Comparison of ENCODE assay signal across 31 mouse cellular contexts in the genomic region with DNA sequence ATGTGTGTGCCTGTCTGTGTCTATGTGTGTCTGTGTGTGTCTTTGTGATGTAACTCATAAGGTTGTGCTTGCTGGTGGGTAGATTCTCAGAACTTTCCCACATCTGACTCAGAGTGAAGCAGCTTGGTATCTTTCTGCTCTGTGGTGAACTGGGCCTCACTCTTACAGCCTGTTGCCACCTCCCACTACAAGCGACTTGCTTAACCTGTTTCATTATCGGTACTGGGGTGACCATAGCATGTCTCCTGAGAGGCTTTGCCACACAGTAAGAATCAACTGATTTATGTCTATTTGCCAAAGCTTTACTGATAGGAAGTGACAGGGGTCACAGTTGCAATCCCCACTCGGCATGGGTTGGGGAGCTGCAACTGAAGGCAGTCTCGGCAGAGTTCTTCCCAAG. TPM values are rescaled to one million over a fixed set of nuclear protein-coding genes. Genes with fewer than 3 reads are reported as not detected.
DNase-seq lines count a peak whose midpoint lies in the region; ATAC-seq and TF ChIP-seq lines count a peak whose summit lies in the region.
"Had no signal": no experiment of that assay in that cellular context is flagged by ENCODE, and none has a peak within 500 bp of the region (broad histone marks: within the 10 kb centered on the region; RNA-seq: fewer than 3 reads in every experiment).

No protein-coding gene starts in this region.

- no peak overlapping the region for H3K27ac ChIP-seq in lung, postnatal 0 days (ENCODE audit: low read length)
- no peak overlapping the region; the same call in 1 of the 2 replicates for H3K27ac ChIP-seq in intestine, embryonic 14.5 days (ENCODE audit: low read depth)
- peak overlapping the region; percentile 78 for H3K27ac ChIP-seq in intestine, embryonic 16.5 days (ENCODE audit: low read length)
- peak overlapping the region; percentile 67 for H3K27ac ChIP-seq in stomach, embryonic 15.5 days
- no peak overlapping the region for H3K27ac ChIP-seq in midbrain, embryonic 10.5 days (replicated peaks)
- H3K27ac ChIP-seq: embryonic facial prominence, embryonic 12.5 days; embryonic facial prominence, embryonic 15.5 days; gastrocnemius, adult 2 months; hindbrain, embryonic 12.5 days; hindbrain, embryonic 15.5 days had no signal

- no peak; the same call in 1 of the 2 replicates for ATAC-seq in lung, postnatal 0 days
- ATAC-seq in intestine, embryonic 14.5 days (replicated peaks; ENCODE audit: low FRiP score, low TSS enrichment, low read depth) = peak; percentile 69; the same call in 1 of the 2 replicates
- peak; percentile 94 for ATAC-seq in intestine, embryonic 16.5 days
- ATAC-seq in stomach, embryonic 15.5 days (ENCODE audit: insufficient read depth, low FRiP score, low read depth) = peak; percentile 80
- ATAC-seq: forebrain, embryonic 14.5 days; forebrain, postnatal 0 days; Patski had no signal

- no peak for TF ChIP-seq POLR2A in lung, adult 2 months (IDR thresholded peaks at IDR 0.05; ENCODE audit: borderline replicate concordance, extremely low read depth, low read depth, low read length)

- 33% methylated on average over 4 of the region's 4 CpGs for WGBS in lung, postnatal 0 days
- WGBS in lung, adult 2 months = 48% methylated on average over 4 of the region's 4 CpGs
- WGBS in intestine, embryonic 14.5 days = 51% methylated on average over 4 of the region's 4 CpGs
- 39% methylated on average over 4 of the region's 4 CpGs for WGBS in intestine, embryonic 16.5 days
- WGBS in stomach, embryonic 15.5 days = 39% methylated on average over 4 of the region's 4 CpGs
- WGBS in midbrain, embryonic 10.5 days = 84% methylated on average over 4 of the region's 4 CpGs

- H3K4me2 ChIP-seq in lung, postnatal 0 days (replicated peaks; ENCODE audit: low read depth, low read length) = no peak overlapping the region
- no peak overlapping the region for H3K4me2 ChIP-seq in intestine, embryonic 14.5 days (ENCODE audit: low read length)
- no peak overlapping the region for H3K4me2 ChIP-seq in intestine, embryonic 16.5 days (ENCODE audit: low read depth, low read length)
- no peak overlapping the region for H3K4me2 ChIP-seq in stomach, embryonic 15.5 days
- H3K4me2 ChIP-seq: embryonic facial prominence, embryonic 12.5 days; embryonic facial prominence, embryonic 15.5 days; heart, embryonic 11.5 days; hindbrain, embryonic 12.5 days; hindbrain, embryonic 15.5 days had no signal

- no peaks in the 10 kb centered on the region for H3K27me3 ChIP-seq in lung, postnatal 0 days (replicated peaks; ENCODE audit: insufficient read depth, low read length)
- H3K27me3 ChIP-seq in intestine, embryonic 14.5 days (replicated peaks; ENCODE audit: control insufficient read depth, insufficient read depth, low read length) = no peaks in the 10 kb centered on the region
- no peaks in the 10 kb centered on the region for H3K27me3 ChIP-seq in intestine, embryonic 16.5 days (replicated peaks; ENCODE audit: control insufficient read depth, insufficient read depth, low read length)
- no peaks in the 10 kb centered on the region for H3K27me3 ChIP-seq in stomach, embryonic 15.5 days (replicated peaks)
- peaks cover 9% of the 10 kb centered on the region; the same call in 1 of the 2 replicates for H3K27me3 ChIP-seq in midbrain, embryonic 10.5 days (ENCODE audit: low read depth, poor library complexity, severe bottlenecking)
- H3K27me3 ChIP-seq: CH12.LX; embryonic facial prominence, embryonic 12.5 days; hindbrain, embryonic 12.5 days; hindbrain, embryonic 15.5 days; Patski had no signal

- H3K4me1 ChIP-seq in lung, postnatal 0 days (ENCODE audit: insufficient read depth, low read depth, low read length) = no peaks in the 10 kb centered on the region
- H3K4me1 ChIP-seq in lung, adult 2 months (ENCODE audit: control insufficient read depth, insufficient read depth, low read length) = no peaks in the 10 kb centered on the region
- no peaks in the 10 kb centered on the region for H3K4me1 ChIP-seq in intestine, embryonic 14.5 days (replicated peaks; ENCODE audit: control insufficient read depth, insufficient read depth, low read length)
- H3K4me1 ChIP-seq in intestine, embryonic 16.5 days (ENCODE audit: control insufficient read depth, insufficient read depth, low read length) = peaks cover 14% of the 10 kb centered on the region
- no peaks in the 10 kb centered on the region for H3K4me1 ChIP-seq in stomach, embryonic 15.5 days
- H3K4me1 ChIP-seq in midbrain, embryonic 10.5 days = peaks cover 17% of the 10 kb centered on the region; the same call in 1 of the 2 replicates
- H3K4me1 ChIP-seq: embryonic facial prominence, embryonic 12.5 days; hindbrain, embryonic 12.5 days; hindbrain, embryonic 15.5 days had no signal

- no peak overlapping the region for H3K4me3 ChIP-seq in lung, postnatal 0 days (ENCODE audit: low read depth, low read length)
- H3K4me3 ChIP-seq in lung, adult 2 months (replicated peaks; ENCODE audit: extremely low read depth, low read depth, low read length) = no peak overlapping the region
- no peak overlapping the region for H3K4me3 ChIP-seq in intestine, embryonic 14.5 days (ENCODE audit: low read depth, low read length)
- H3K4me3 ChIP-seq in intestine, embryonic 16.5 days (ENCODE audit: low read length) = no peak overlapping the region
- no peak overlapping the region for H3K4me3 ChIP-seq in stomach, embryonic 15.5 days (replicated peaks)
- H3K4me3 ChIP-seq in midbrain, embryonic 10.5 days = no peak overlapping the region
- H3K4me3 ChIP-seq: embryonic facial prominence, embryonic 12.5 days; embryonic facial prominence, embryonic 15.5 days; gastrocnemius, adult 2 months; hindbrain, embryonic 12.5 days; hindbrain, embryonic 15.5 days had no signal

- H3K9me3 ChIP-seq in lung, postnatal 0 days (ENCODE audit: low read length) = no peaks in the 10 kb centered on the region
- H3K9me3 ChIP-seq in intestine, embryonic 14.5 days (ENCODE audit: control insufficient read depth, low read length) = no peaks in the 10 kb centered on the region
- no peaks in the 10 kb centered on the region for H3K9me3 ChIP-seq in intestine, embryonic 16.5 days (ENCODE audit: control insufficient read depth, low read length)
- no peaks in the 10 kb centered on the region for H3K9me3 ChIP-seq in stomach, embryonic 15.5 days
- no peaks in the 10 kb centered on the region for H3K9me3 ChIP-seq in midbrain, embryonic 10.5 days (replicated peaks)
- H3K9me3 ChIP-seq: embryonic facial prominence, embryonic 12.5 days; embryonic facial prominence, embryonic 15.5 days; G1E; hindbrain, embryonic 12.5 days; hindbrain, embryonic 15.5 days had no signal

- no peak overlapping the region for H3K9ac ChIP-seq in lung, postnatal 0 days (replicated peaks; ENCODE audit: low read depth)
- no peak overlapping the region for H3K9ac ChIP-seq in intestine, embryonic 14.5 days (ENCODE audit: low read length)
- no peak overlapping the region; the same call in 1 of the 2 replicates for H3K9ac ChIP-seq in intestine, embryonic 16.5 days (ENCODE audit: low read depth, low read length)
- no peak overlapping the region for H3K9ac ChIP-seq in stomach, embryonic 15.5 days
- H3K9ac ChIP-seq: embryonic facial prominence, embryonic 12.5 days; embryonic facial prominence, embryonic 15.5 days; forebrain, postnatal 0 days; hindbrain, embryonic 12.5 days; hindbrain, embryonic 15.5 days had no signal

- TF ChIP-seq EP300 in lung, postnatal 0 days (IDR thresholded peaks at IDR 0.05) = no peak

- DNase-seq in lung, postnatal 0 days (ENCODE audit: low spot score) = peak; percentile 47
- DNase-seq in lung, adult 2 months = no peak
- DNase-seq in intestine, embryonic 14.5 days (ENCODE audit: low spot score) = no peak
- no peak for DNase-seq in thymus, postnatal 25 days
- DNase-seq in midbrain, embryonic 10.5 days (ENCODE audit: low spot score) = no peak
- DNase-seq in heart, adult 18-20 months = no peak
- DNase-seq: adrenal gland, adult 2 months; adrenal gland, postnatal 14 days; B cell, adult 2 months; cerebellum, adult 11 months; cerebellum, adult 2 months; cerebellum, adult 9-11 months; cerebellum, postnatal 25 days; forebrain, postnatal 0 days; gastrocnemius, adult 2 months; gastrocnemius, postnatal 14 days had no signal

- H3K36me3 ChIP-seq in lung, postnatal 0 days (ENCODE audit: insufficient read depth, low read length) = no peaks in the 10 kb centered on the region
- no peaks in the 10 kb centered on the region for H3K36me3 ChIP-seq in intestine, embryonic 14.5 days (ENCODE audit: control insufficient read depth, insufficient read depth, low read length)
- no peaks in the 10 kb centered on the region for H3K36me3 ChIP-seq in intestine, embryonic 16.5 days (ENCODE audit: control insufficient read depth, insufficient read depth, low read length)
- no peaks in the 10 kb centered on the region for H3K36me3 ChIP-seq in stomach, embryonic 15.5 days
- H3K36me3 ChIP-seq in midbrain, embryonic 10.5 days = no peaks in the 10 kb centered on the region
- H3K36me3 ChIP-seq: embryonic facial prominence, embryonic 12.5 days; embryonic facial prominence, embryonic 15.5 days; G1E; hindbrain, embryonic 12.5 days; hindbrain, embryonic 15.5 days had no signal

- TF ChIP-seq CTCF in lung, postnatal 0 days (IDR thresholded peaks at IDR 0.05) = no peak
- no peak for TF ChIP-seq CTCF in lung, adult 2 months (IDR thresholded peaks at IDR 0.05; ENCODE audit: insufficient read depth, low read length)

RNA-seq across cellular contexts. Expression of gene Myl7, which starts 10.1 kb away (rescaled TPM):
- 327 and 405 TPM in 2 replicates for polyA plus RNA-seq in lung, postnatal 0 days (2015; fragmentation: Nextera tagmentation; extraction: Ambion mirVana)
- polyA plus RNA-seq in lung, adult 2 months (2012; rRNA removed) = 185 and 203 TPM in 2 replicates
- 22.9 and 33.3 TPM in 2 replicates for polyA plus RNA-seq in intestine, embryonic 14.5 days (2014; fragmentation: Nextera tagmentation; extraction: Ambion mirVana)
- polyA plus RNA-seq in intestine, embryonic 16.5 days (2015; fragmentation: Nextera tagmentation; extraction: Ambion mirVana) = 75.3 and 88.3 TPM in 2 replicates
- polyA plus RNA-seq in stomach, embryonic 15.5 days (2015; fragmentation: Nextera tagmentation; extraction: Ambion mirVana) = 25.2 and 30.7 TPM in 2 replicates
- polyA plus RNA-seq in midbrain, embryonic 10.5 days (2016; fragmentation: Nextera tagmentation; extraction: Ambion mirVana) = 2.5 and 3.7 TPM in 2 replicates
- total RNA-seq in heart, adult 18-20 months (2021) = 100 to 1,000 TPM; 602 to 633 TPM
- total RNA-seq: adrenal gland, adult 2 months; adrenal gland, postnatal 14 days; common myeloid progenitor, adult 5-6 weeks; forebrain, postnatal 0 days; G1E; gastrocnemius, adult 2 months; gastrocnemius, postnatal 14 days; gastrocnemius, postnatal 4 days; hematopoietic stem cell, adult 5-6 weeks had no signal
- polyA plus RNA-seq: cerebellum, adult 2 months; forebrain, embryonic 14.5 days; forebrain, postnatal 0 days; frontal cortex, adult 2 months; G1E; Patski had no signal

RNA-seq across cellular contexts. Expression of gene Pold2, which starts 30.6 kb away (rescaled TPM):
- 30.1 and 34.1 TPM in 2 replicates for polyA plus RNA-seq in lung, postnatal 0 days (2015; fragmentation: Nextera tagmentation; extraction: Ambion mirVana)
- polyA plus RNA-seq in lung, adult 2 months (2012; rRNA removed) = 80.3 and 102 TPM in 2 replicates
- 130 and 137 TPM in 2 replicates for polyA plus RNA-seq in intestine, embryonic 14.5 days (2014; fragmentation: Nextera tagmentation; extraction: Ambion mirVana)
- polyA plus RNA-seq in intestine, embryonic 16.5 days (2015; fragmentation: Nextera tagmentation; extraction: Ambion mirVana) = 119 and 141 TPM in 2 replicates
- 122 and 134 TPM in 2 replicates for polyA plus RNA-seq in stomach, embryonic 15.5 days (2015; fragmentation: Nextera tagmentation; extraction: Ambion mirVana)
- polyA plus RNA-seq in midbrain, embryonic 10.5 days (2016; fragmentation: Nextera tagmentation; extraction: Ambion mirVana) = 148 and 160 TPM in 2 replicates
- total RNA-seq in heart, adult 18-20 months (2021) = 10 to 100 TPM; 35.4 to 40.6 TPM

RNA-seq across cellular contexts. Expression of gene Gck, which starts 41.2 kb away (rescaled TPM):
- polyA plus RNA-seq in lung, postnatal 0 days (2015; fragmentation: Nextera tagmentation; extraction: Ambion mirVana) = 1.2 and 2.1 TPM in 2 replicates
- 0.98 and 1.3 TPM in 2 replicates for polyA plus RNA-seq in lung, adult 2 months (2012; rRNA removed)
- 1.2 and 2.3 TPM in 2 replicates for polyA plus RNA-seq in intestine, embryonic 14.5 days (2014; fragmentation: Nextera tagmentation; extraction: Ambion mirVana)
- polyA plus RNA-seq in intestine, embryonic 16.5 days (2015; fragmentation: Nextera tagmentation; extraction: Ambion mirVana) = 2.4 and 2.9 TPM in 2 replicates
- polyA plus RNA-seq in stomach, embryonic 15.5 days (2015; fragmentation: Nextera tagmentation; extraction: Ambion mirVana) = 3.4 and 3.5 TPM in 2 replicates
- polyA plus RNA-seq in midbrain, embryonic 10.5 days (2016; fragmentation: Nextera tagmentation; extraction: Ambion mirVana) = 2.5 and 2.9 TPM in 2 replicates
- total RNA-seq in heart, adult 18-20 months (2021) = 10 to 100 TPM; 15.4 to 18.5 TPM
- total RNA-seq: common myeloid progenitor, adult 5-6 weeks; gastrocnemius, postnatal 4 days; hematopoietic stem cell, adult 5-6 weeks had no signal
- polyA plus RNA-seq: G1E had no signal

RNA-seq across cellular contexts. Expression of gene Ykt6, which starts 46.9 kb away (rescaled TPM):
- 40.2 and 40.9 TPM in 2 replicates for polyA plus RNA-seq in lung, postnatal 0 days (2015; fragmentation: Nextera tagmentation; extraction: Ambion mirVana)
- polyA plus RNA-seq in lung, adult 2 months (2012; rRNA removed) = 42.8 and 70.1 TPM in 2 replicates
- polyA plus RNA-seq in intestine, embryonic 14.5 days (2014; fragmentation: Nextera tagmentation; extraction: Ambion mirVana) = 23.0 and 23.3 TPM in 2 replicates
- polyA plus RNA-seq in intestine, embryonic 16.5 days (2015; fragmentation: Nextera tagmentation; extraction: Ambion mirVana) = 57.7 and 58.6 TPM in 2 replicates
- 48.7 and 54.8 TPM in 2 replicates for polyA plus RNA-seq in stomach, embryonic 15.5 days (2015; fragmentation: Nextera tagmentation; extraction: Ambion mirVana)
- polyA plus RNA-seq in midbrain, embryonic 10.5 days (2016; fragmentation: Nextera tagmentation; extraction: Ambion mirVana) = 54.5 and 60.4 TPM in 2 replicates
- total RNA-seq in heart, adult 18-20 months (2021) = 10 to 100 TPM; 59.5 to 71.5 TPM

RNA-seq across cellular contexts. Expression of gene Aebp1, which starts 46.9 kb away (rescaled TPM):
- 21.8 and 22.3 TPM in 2 replicates for polyA plus RNA-seq in lung, postnatal 0 days (2015; fragmentation: Nextera tagmentation; extraction: Ambion mirVana)
- 79.4 and 84.8 TPM in 2 replicates for polyA plus RNA-seq in lung, adult 2 months (2012; rRNA removed)
- polyA plus RNA-seq in intestine, embryonic 14.5 days (2014; fragmentation: Nextera tagmentation; extraction: Ambion mirVana) = 37.6 and 37.9 TPM in 2 replicates
- 38.4 and 39.7 TPM in 2 replicates for polyA plus RNA-seq in intestine, embryonic 16.5 days (2015; fragmentation: Nextera tagmentation; extraction: Ambion mirVana)
- 38.9 and 40.1 TPM in 2 replicates for polyA plus RNA-seq in stomach, embryonic 15.5 days (2015; fragmentation: Nextera tagmentation; extraction: Ambion mirVana)
- polyA plus RNA-seq in midbrain, embryonic 10.5 days (2016; fragmentation: Nextera tagmentation; extraction: Ambion mirVana) = 8.1 and 13.5 TPM in 2 replicates
- 10 to 100 TPM; 16.4 to 26.9 TPM for total RNA-seq in heart, adult 18-20 months (2021)
- total RNA-seq: common myeloid progenitor, adult 5-6 weeks; G1E had no signal
- polyA plus RNA-seq: G1E had no signal

Comparison
In these comparisons a context has a peak if more than half of its experiments do, and no peak if none do; other contexts are left out.
1. H3K27ac ChIP-seq: peak in intestine, embryonic 16.5 days (single experiment) and stomach, embryonic 15.5 days (single experiment); none in lung, postnatal 0 days (single experiment), intestine, embryonic 14.5 days (single experiment) and midbrain, embryonic 10.5 days (single experiment).